Mouse (Mus musculus) forebrain, postnatal 0 days (tissue): ENCODE data around the gene Armcx6. TPM values are rescaled to one million over a fixed set of nuclear protein-coding genes. Genes with fewer than 3 reads are reported as not detected.

Source experiments
- ATAC-seq: fragments of 200-750 bp; cut with Nextera tagmentation; 2 replicates; pipeline ENCODE4 v1.8.0; 2017; ENCODE audit warnings: mild to moderate bottlenecking, moderate library complexity
- DNase-seq: peaks from one replicate; pipeline ENCODE4 v3.0.0-alpha.2; 2015
- H3K27ac ChIP-seq: fragments of 300-500 bp; sonication (generic); 2 replicates; pipeline ENCODE4 v1.5.1; 2014; ENCODE audit warnings: low read depth, mild to moderate bottlenecking, antibody characterized with exemption, low read length, moderate library complexity, mixed read lengths
- H3K27me3 ChIP-seq: fragments of 300-500 bp; sonication (generic); 2 replicates; pipeline ENCODE4 v1.6.1; 2014; ENCODE audit warnings: mild to moderate bottlenecking, low read length, mixed read lengths; ENCODE audit not compliant: insufficient read depth
- H3K36me3 ChIP-seq: fragments of 300-500 bp; sonication (generic); 2 replicates; pipeline ENCODE4 v1.6.1; 2014; ENCODE audit warnings: mild to moderate bottlenecking, moderate library complexity; ENCODE audit not compliant: insufficient read depth
- H3K4me1 ChIP-seq: fragments of 300-500 bp; sonication (generic); 2 replicates; pipeline ENCODE4 v1.6.1; 2014; ENCODE audit warnings: antibody characterized with exemption; ENCODE audit not compliant: insufficient read depth
- H3K4me2 ChIP-seq: fragments of 300-500 bp; sonication (generic); 2 replicates; pipeline ENCODE4 v1.6.1; 2014; ENCODE audit warnings: low read depth, mild to moderate bottlenecking, moderate library complexity
- H3K4me3 ChIP-seq: fragments of 300-500 bp; sonication (generic); 2 replicates; pipeline ENCODE4 v1.5.1; 2014; ENCODE audit warnings: low read depth, low read length, mixed read lengths
- H3K9ac ChIP-seq: fragments of 300-500 bp; sonication (generic); 2 replicates; pipeline ENCODE4 v1.6.1; 2014; ENCODE audit warnings: mild to moderate bottlenecking
- H3K9me3 ChIP-seq: fragments of 300-500 bp; sonication (generic); 2 replicates; pipeline ENCODE4 v1.6.1; 2016; ENCODE audit warnings: low read length
- CTCF ChIP-seq: sonication (generic); IDR thresholded peaks from 2 replicates; pipeline ENCODE4 v1.5.1; 2016; ENCODE audit warnings: antibody characterized with exemption, control low read depth, low read depth
- WGBS: fragments of 180-500 bp; shearing (Covaris S2); extraction: QIAGEN DNeasy Blood & Tissue Kit; methylation state at CpG from one replicate; pipeline ENCODE4 v1.1.7; 2014; 5-methylcytosine and 5-hydroxymethylcytosine counted together
- microRNA-seq, 2 experiments: library from miRNA; unstranded; fragments of <30 nt; microRNA quantifications; one replicate each; pipeline ENCODE4; 2016
- polyA plus RNA-seq: library from polyadenylated mRNA; unstranded; fragments of >200 nt; fragmentation: Nextera tagmentation; extraction: Ambion mirVana; gene quantifications from 2 replicates; pipeline ENCODE4 v1.2.1, GENCODE M21; 2015
- total RNA-seq: library from RNA; depleted of rRNA; stranded (reverse); fragments of >200 nt; gene quantifications from 2 replicates; pipeline ENCODE4 v1.2.3, GENCODE M21; 2014; rRNA removed

The Armcx6 gene
- total and polyA plus RNA-seq, 2 experiments from 2014 or later = 31.6 to 40.9 TPM

DNA sequence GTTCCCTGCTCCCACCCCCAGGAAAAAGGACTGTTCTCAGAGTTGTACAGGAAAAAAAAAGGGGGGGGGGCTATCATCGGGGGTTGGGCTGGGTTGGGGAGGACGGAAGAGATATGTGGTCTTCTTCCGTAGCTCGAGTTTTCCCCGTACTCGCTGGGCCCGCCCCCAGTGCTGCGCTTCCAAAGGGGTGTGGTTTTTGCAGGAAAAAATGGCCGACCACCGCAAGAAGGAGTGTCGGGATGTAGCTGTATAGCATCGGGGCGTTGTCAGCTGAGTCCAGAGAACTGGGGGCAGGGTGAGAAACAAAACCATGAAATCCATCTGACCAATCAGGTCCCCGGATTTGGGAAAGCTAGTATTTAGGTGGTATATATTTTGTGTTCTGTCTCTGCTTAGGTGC, 32.7 kb downstream of the Armcx6 start:
- H3K4me1 ChIP-seq = no peaks in the 10 kb centered on the region
- H3K9ac ChIP-seq = peak overlapping the region; percentile 69
- H3K36me3 ChIP-seq = no peaks in the 10 kb centered on the region
- WGBS = 32% methylated on average over 14 of the region's 14 CpGs
- H3K4me2 ChIP-seq = peak overlapping the region; percentile 49
- ATAC-seq (peak; percentile 87), DNase-seq (peak; percentile 81)
- H3K9me3 ChIP-seq = no peaks in the 10 kb centered on the region
- H3K27me3 ChIP-seq = no peaks in the 10 kb centered on the region
- no peak for TF ChIP-seq CTCF
- peak overlapping the region; percentile 94 for H3K27ac ChIP-seq
- peak overlapping the region; percentile 50 for H3K4me3 ChIP-seq

DNA sequence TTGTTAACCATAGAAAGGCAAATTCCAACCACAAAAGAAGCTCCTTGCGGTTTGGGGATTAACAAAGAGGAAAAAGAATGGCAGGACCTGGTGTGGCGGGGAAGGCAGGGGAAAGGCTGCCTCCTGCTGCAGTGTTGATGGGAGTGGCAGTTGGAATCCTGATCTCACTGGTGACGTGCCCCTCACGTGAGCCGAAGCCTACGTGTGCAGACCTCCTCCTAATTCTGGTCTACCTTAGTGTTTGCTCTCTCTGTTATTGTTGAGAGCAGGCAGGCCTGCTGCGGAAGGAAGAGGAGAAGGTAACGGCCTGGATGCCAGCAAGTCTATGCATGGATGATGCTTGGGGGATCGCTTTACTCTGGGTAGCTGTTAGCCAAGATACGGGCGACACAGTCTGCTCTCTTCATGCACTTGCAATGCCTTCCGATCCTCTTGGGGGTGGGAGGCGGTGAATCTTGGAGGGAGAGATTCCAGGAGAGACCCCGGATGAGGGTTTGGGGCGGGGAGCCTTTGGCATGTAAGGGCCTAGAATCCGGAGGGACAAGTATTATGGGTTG, 33.4 kb downstream of the Armcx6 start, which contains the start of gene Armcx1:
TSS of gene Armcx1 (plus strand) at position 212 of the 557 bp plus-strand sequence.
- H3K9ac ChIP-seq = peak within 1 kb of the TSS; percentile 69
- peak within 1 kb of the TSS; percentile 49 for H3K4me2 ChIP-seq
- ATAC-seq (peak; percentile 97), DNase-seq (peak; percentile 88)
- no peaks in the 10 kb centered on the region for H3K9me3 ChIP-seq
- TF ChIP-seq CTCF = peak; percentile 39
- peak within 1 kb of the TSS; percentile 50 for H3K4me3 ChIP-seq
- H3K27me3 ChIP-seq = no peaks in the 10 kb centered on the region
- H3K27ac ChIP-seq = peak within 1 kb of the TSS; percentile 94
- WGBS = 24% methylated on average over 16 of the region's 16 CpGs
- H3K36me3 ChIP-seq = no peaks in the 10 kb centered on the region
- H3K4me1 ChIP-seq = no peaks in the 10 kb centered on the region

DNA sequence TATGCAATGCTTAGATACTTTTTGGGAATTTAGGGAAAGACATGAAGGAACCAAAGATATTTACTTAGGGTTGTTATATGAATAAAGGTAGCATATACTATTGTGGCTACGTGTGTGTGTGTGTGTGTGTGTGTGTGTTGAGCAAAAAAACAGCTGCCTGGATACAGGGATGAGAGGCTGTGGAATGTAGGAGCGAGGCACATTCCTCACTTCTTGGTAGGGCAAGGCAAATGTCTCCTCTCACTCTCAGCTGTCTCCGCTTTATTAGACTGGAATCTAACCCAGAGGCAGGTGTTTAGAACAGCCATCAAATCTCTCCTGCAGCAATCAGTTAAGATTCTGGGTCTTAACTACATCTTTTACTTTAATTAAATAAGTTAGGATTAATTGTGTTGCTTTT, 34.4 kb downstream of the Armcx6 start:
- WGBS = 36% methylated on average over 3 of the region's 3 CpGs
- Histone ChIP-seq H3K36me3 (no peaks in the 10 kb centered on the region), H3K9me3 (no peaks in the 10 kb centered on the region), H3K4me2 (no peak overlapping the region), H3K4me1 (no peaks in the 10 kb centered on the region), H3K27me3 (no peaks in the 10 kb centered on the region), H3K9ac (no peak overlapping the region), H3K27ac (no peak overlapping the region), H3K4me3 (no peak overlapping the region)
- ATAC-seq = no peak
- DNase-seq = no peak
- no peak for TF ChIP-seq CTCF

Small RNA genes within 50 kb of the gene (microRNA-seq; reads per million reads assigned to microRNA genes)
- gene Mir7093 = 0.39 to 0.73 reads per million in 2 experiments

Other genes starting within 250 kb of the Armcx6 start
- 18.3 and 18.5 TPM in 2 replicates for gene Timm8a1, start 209.6 kb downstream of the Armcx6 start, total RNA-seq
- gene Timm8a1, start 209.6 kb downstream of the Armcx6 start, polyA plus RNA-seq = 45.5 and 55.2 TPM in 2 replicates
- 0.31 and 1.2 TPM in 2 replicates for gene Btk, start 167.8 kb downstream of the Armcx6 start, total RNA-seq
- gene Btk, start 167.8 kb downstream of the Armcx6 start, polyA plus RNA-seq = 0.45 and 0.59 TPM in 2 replicates
- gene Rpl36a, start 165.8 kb downstream of the Armcx6 start, total RNA-seq = 467 and 887 TPM in 2 replicates
- gene Rpl36a, start 165.8 kb downstream of the Armcx6 start, polyA plus RNA-seq = 198 and 280 TPM in 2 replicates
- gene Gla, start 150.3 kb downstream of the Armcx6 start, total RNA-seq = 5.8 and 6.3 TPM in 2 replicates
- gene Gla, start 150.3 kb downstream of the Armcx6 start, polyA plus RNA-seq = 3.8 and 4.3 TPM in 2 replicates
- 63.2 and 72.2 TPM in 2 replicates for gene Hnrnph2, start 150.2 kb downstream of the Armcx6 start, total RNA-seq
- 131 and 134 TPM in 2 replicates for gene Hnrnph2, start 150.2 kb downstream of the Armcx6 start, polyA plus RNA-seq
- gene Armcx4, start 64.9 kb downstream of the Armcx6 start, total RNA-seq = 16.7 and 26.6 TPM in 2 replicates
- 4.4 and 5.9 TPM in 2 replicates for gene Armcx4, start 64.9 kb downstream of the Armcx6 start, polyA plus RNA-seq
- gene Armcx1, start 33.5 kb downstream of the Armcx6 start, total RNA-seq = 62.0 and 64.1 TPM in 2 replicates
- gene Armcx1, start 33.5 kb downstream of the Armcx6 start, polyA plus RNA-seq = 21.0 and 37.5 TPM in 2 replicates
- 66.5 and 68.5 TPM in 2 replicates for gene Armcx3, start 5.2 kb upstream of the Armcx6 start, total RNA-seq
- 57.7 and 68.4 TPM in 2 replicates for gene Armcx3, start 5.2 kb upstream of the Armcx6 start, polyA plus RNA-seq
- gene Armcx2, start 57.8 kb upstream of the Armcx6 start, total RNA-seq = 104 and 128 TPM in 2 replicates
- gene Armcx2, start 57.8 kb upstream of the Armcx6 start, polyA plus RNA-seq = 57.4 and 70.4 TPM in 2 replicates
- 0.15 and 0.24 TPM in 2 replicates for gene Nxf2, start 213.3 kb upstream of the Armcx6 start, total RNA-seq
- gene Nxf2, start 213.3 kb upstream of the Armcx6 start, polyA plus RNA-seq = 0.13 and 0.28 TPM in 2 replicates